Mouse (Mus musculus): ENCODE data around the gene Spaca4. TPM values are rescaled to one million over a fixed set of nuclear protein-coding genes. Genes with fewer than 3 reads are reported as not detected.

Spaca4 gene
- polyA plus RNA-seq, 1 experiment, result not detected

DNA sequence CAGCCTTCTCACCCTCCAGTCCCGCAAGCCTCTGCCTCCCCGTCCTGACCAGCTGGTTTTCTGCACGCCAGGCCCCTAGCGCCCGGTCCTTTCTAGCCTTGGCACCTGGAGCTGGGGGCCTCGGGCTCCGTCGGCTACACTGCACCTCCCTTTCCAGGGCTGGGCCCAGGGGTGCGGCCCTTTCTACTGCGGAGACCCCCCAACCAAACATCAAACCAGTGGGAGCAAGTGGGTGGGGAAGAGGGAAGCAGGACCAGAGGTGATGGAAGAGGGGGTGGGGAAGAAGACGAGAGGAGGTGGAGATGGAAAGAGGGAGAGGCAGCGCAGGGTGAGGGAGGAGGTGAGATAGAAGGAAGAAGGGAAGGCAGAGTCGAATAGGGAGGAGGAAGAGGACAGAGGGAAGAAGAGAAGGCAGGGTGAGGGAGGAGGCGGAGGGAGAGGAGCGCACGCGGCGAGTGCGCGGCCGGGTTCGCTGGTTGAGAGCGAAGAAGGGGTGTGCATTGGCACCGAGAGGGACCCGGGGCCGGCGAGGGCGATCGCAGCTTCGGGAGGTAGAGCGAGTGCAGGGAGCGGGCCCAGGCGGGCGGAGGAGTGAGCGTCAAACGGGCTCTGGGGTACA, 26.0 kb downstream of the Spaca4 start, which contains the start of gene Car11:
TSS of gene Car11 (plus strand) at position 321 of the 619 bp plus-strand sequence.
- DNase-seq (ENCODE audit: low spot score), result no peak

DNA sequence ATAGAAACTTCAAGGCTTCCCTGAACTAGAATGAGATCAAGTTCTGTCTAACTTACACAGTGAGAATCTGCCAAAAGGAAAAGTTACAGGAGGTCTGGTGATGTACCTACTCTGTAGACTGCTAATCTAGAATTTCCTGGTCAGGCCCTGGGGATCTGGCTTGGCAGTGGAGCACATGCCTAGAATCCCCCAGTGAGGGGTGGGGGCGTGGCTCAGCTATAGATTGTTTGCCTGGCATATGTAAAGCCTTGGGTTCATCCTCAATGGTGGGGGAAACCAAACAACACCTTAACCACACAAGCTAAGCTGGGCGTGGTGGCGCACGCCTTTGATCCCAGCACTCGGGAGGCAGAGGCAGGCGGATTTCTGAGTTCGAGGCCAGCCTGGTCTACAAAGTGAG, 27.7 kb downstream of the Spaca4 start:
- no peak for DNase-seq (ENCODE audit: low spot score)

DNA sequence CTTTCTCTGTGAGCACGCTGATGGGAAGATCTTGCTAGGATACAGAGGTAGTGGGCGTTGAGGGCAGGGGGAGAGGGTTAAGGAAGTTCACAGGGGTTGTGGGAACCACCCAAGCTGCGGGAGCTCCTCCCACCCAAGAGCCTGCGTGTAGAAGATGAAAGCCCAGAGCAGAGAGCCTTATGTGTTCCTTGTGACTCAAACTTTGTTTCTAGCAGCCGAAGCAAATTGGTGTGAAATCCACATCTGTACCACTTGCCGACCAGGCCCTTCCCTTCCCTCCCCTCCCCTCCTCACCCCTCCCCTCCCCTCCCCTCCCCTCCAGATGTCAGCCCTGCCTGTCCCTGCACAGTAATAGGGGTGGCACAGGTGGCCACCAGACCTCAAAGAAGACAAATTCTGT, 30.5 kb downstream of the Spaca4 start:
- no peak for DNase-seq (ENCODE audit: low spot score)

DNA sequence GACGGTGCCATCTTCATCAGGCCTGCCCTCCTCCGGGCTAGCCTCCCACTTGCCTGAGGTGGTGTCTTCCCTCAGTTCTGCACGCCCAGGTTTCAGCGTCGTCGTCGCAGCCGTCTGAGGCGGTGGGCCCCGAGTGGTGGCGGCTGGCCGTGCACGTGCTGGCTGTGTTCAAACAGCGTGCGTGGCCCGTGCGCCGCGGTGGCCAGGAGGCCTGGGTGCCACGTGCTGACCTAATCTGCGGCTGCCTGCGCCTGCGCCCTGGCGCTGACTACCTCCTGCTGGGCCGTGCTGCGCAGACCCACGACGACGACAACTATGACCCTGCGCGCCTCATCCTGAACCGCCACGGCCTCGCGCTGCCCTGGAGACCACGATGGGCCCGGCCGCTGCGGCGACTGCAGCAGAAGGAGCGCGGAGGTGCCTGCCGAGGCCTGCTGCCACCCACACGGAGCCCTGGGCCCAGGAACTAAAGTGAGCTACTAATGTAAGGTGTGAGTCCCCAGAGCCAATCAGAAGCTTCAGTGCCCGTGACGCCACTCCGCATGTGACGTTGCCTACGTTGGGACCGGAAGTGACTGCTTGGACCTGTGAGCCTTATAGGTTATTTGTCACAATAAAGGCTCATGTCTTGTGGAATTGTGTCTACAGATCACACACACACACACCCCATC, 31.6 kb downstream of the Spaca4 start, which contains the start of gene Sec1:
TSS of gene Sec1 (minus strand) at position 482 of the 671 bp plus-strand sequence.
- DNase-seq (ENCODE audit: low spot score), result no peak

DNA sequence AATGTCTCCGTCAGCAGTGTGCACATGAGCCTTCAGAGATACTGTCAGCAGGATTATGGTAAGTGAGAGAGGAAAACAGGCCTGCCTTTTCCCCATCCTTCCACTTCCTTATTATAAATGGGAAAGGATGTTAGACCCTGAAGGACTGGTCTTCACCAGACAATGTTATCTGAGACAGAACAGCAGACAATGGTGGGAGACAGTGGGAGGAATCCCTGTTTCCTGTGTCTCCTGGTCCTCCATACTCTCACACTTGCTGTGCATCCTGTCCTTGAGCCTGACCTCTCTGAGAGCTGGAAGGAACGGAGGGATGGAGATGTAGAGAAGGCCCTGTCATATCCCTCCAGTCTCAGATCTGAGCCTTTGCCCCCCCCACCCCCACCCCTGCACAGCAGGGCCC, 33.2 kb downstream of the Spaca4 start:
- no peak for DNase-seq (ENCODE audit: low spot score)

DNA sequence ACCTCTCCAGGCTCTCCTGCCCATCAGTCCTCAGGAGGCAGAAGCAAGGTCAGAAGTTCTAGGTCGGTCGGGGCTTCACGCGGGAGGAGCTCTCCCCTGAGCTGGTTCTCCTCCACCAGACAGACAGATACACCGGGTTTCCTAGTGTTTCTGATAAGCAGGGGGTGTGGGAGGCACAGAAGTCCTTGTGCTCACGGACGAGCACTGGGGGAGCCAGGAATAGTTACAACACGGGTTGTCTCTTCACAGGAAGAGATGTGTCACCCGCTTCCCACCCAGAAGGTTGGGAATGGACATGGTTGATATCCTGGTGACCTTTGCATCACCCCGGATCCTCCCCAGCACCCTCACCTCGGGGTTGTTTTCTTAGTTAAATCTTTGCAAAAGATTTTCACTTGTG, 35.8 kb downstream of the Spaca4 start:
- no peak for DNase-seq (ENCODE audit: low spot score)

DNA sequence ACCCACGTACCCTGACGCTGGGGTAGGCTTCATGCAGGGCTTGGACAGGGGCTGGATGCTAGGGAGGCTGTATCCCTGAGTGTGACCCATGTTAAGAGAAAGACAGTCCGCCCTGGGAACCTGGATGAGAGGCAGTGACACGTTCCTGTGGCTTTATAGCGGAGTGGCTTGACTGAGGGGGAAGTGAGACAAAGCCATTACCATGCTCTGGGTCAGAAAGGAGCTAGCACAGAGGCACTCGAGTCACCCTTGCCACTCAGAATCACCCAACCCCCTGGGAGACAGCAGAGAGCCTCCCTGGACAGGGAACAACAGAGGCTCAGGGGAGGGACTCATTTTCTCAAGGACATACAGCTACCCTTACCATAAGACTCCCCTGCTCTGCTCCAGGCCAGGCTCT, 36.5 kb downstream of the Spaca4 start:
- DNase-seq (ENCODE audit: low spot score), result no peak

DNA sequence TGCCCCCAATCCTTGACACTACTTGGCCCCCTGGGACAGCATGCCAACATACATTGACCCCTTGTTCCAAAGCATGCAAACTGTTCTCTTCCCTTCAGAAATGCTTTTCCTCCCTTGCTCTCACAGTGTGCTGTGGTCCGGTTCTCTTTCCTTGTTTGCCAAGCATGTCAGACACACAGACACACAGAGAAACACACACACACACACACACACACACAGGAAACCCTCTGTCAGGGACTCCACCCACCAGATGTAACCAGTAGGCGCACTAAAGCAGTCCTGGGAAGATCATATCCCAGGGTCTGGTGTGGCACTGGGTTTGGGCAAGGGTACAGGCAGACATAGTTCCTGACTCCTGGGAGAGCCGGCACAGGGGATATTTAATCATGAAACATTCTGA, 38.8 kb downstream of the Spaca4 start:
- DNase-seq (ENCODE audit: low spot score), result no peak

DNA sequence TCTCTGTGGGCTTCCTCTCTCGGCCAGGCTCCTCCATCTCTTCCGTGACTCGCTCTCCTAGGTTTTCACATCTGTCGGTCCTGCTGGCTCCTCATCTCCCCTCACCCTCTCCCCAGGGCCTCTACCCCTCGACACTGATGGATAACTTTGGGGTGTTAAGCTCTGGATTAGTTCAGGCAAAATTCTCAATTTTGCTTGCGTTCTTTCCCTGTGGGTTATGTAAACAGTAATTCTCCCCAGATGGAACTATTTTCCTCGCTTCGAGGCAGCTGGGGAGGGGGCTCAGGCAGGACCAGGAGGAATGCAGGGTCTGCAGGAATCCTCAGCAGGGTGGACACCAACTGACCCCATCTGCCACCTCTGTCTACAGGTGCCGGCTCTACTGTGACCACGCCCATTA, 39.8 kb downstream of the Spaca4 start:
- no peak for DNase-seq (ENCODE audit: low spot score)

DNA sequence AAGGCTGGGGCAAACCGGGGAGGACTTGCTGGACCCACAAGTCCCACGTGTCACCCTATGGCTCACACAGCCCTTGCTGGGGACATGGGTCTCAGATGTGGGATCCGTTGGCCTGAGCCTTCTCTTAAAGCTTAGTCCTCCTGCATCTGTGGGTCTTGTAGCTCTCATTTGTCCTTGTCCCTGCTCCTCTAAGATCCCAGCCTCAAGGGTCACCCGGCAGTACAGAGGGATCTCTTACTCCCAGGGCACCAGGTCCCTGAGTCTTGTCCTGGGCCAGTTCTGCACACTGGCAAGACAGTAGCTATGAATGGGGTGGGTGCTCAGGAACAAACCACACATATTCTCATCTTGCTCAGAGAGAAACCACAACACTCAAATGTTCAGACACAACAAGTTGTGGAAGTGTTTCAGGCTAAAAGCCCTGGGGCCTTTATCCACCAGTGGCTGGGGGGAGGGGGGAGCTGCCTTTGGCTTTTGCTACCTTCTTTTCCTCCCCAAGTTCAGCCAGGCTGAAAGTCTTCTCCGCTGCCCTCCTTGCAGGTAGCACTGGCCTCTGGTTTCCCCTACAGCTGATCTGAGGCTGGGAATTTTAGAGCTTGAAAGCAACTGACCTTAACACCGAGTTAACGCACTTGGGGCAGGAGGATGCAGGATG, 42.1 kb downstream of the Spaca4 start, which contains the start of gene Ntn5:
TSS of gene Ntn5 (plus strand) at position 627 of the 655 bp plus-strand sequence.
- no peak for DNase-seq (ENCODE audit: low spot score)

DNA sequence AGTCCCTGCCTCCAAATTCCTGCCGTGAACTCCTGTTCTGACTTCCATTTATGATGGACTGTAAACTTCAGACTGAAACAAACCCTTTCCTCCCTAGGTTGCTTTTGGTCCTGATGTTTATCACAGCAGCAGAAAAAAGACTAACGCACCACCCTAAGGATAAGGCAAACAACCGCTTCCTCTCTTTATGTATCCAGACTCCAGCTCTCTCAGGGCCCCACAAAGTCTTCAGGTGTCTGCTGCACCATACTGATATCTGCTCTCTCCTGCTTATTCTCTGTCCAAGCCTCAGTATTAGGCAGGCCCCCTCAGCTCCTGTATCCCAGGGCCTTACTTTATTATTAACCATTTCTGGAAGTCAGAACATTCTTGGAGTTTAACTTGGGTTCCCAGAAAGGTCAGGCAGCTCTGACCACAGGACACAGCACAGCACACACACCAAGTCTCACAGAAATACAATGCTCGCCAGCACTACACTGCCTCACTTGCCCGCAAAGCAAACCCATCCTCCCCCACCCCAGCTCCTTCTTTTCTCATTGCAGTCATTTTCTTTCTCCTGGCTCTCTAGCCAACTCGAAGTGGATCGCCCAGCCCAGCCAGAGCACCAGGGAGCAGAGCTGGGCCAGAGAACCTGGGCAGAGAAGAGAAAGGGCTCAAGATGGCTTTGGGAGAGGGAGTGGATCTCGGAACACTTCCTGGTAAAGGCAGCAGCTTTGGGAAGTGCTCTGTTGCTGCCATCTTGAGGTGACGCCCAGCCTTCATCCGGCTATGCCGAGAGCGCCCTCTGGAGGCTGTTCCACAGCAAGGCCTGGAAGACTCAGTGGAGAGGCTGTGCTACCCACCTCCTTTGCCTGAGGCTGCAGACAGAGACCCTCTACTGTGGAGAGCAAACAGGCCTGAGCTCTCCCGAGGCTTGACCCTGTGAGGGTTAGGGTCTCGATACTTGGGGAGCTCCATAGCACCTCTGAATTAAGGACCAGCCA, 43.2 kb downstream of the Spaca4 start:
- DNase-seq (ENCODE audit: low spot score), result peak; percentile 73

DNA sequence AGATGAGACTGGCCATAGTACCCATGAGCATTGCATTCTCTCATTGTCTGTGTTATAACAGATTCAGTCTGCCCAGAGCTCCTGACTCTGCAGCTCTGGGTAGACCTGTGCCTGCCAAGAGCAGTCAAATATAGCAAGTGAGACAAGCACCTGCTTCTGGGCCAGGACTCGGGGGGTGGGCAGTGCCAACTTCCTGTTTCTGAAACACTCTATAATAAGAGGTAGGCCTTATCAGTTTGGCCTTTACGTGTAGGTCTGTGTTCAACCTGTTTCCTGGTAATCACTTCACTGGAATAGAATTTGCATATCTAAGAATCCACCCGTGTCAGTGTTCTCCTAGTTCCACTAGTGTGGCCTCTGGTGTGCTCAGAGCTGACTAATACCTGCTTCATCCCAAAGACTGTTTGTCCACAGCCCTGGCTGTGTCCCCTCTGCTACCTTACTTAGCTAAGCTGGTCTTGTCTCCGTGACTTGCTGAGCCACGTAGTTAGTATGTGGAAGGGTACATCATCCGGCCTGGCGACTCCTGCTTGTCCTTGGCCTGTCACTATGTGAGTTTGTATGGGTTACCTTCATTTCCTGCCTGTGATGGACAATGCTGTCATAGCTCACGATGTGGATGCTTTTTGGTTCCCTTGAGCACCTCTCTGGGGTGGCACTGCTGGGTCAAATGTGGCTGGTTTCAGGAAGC, 44.4 kb downstream of the Spaca4 start:
- no peak for DNase-seq (ENCODE audit: low spot score)

DNA sequence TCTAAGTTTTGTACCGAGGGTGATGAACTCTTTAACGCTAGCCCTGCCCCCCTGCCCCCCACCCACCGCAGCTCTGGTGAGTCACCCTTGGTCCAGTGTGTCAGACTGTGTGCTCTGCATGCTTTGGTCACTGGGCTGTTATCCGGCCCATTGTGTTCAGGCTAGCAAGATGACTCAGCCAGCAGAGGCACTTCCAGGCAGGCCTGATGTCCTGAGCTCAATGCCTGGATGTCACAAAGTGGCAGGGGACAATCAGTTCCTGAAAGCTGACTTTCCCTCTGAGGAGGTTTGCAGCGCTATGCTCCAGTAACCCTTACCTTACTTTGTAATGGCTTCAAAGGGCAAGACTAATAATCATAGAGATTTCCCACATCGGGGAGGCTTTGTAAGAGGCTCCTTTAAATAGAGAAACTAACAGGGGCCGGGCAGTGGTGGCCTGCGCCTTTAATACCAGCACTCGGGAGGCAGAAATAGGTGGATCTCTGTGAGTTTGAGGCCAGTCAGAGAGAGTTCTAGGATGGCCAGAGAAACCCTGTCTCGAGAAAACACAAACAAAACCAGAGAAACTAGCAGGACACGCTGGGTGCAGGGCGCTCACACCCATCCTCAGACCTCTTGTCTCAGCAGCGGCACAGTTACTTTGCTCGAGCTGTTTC, 45.5 kb downstream of the Spaca4 start:
- DNase-seq (ENCODE audit: low spot score), result no peak

DNA sequence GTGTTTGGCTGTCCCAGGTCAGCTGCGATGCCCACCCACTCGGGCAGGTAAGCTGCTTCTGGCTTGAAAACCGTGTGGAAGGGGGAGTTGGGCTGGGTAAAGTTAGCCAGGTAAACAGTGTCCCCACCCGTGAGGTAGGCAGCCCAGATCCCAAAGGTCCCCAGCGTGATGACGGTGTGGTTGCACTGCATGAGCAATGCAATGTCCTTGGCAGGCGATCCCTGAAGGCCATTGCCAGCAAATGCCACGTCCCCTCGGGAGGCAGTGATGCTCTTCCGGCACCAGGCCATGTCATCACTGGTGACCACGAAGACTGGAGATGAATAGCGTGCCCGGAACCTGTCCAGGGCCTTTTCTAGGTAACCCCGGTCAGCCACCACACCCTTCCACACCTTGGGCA, 47.1 kb downstream of the Spaca4 start:
- no peak for DNase-seq (ENCODE audit: low spot score)

DNA sequence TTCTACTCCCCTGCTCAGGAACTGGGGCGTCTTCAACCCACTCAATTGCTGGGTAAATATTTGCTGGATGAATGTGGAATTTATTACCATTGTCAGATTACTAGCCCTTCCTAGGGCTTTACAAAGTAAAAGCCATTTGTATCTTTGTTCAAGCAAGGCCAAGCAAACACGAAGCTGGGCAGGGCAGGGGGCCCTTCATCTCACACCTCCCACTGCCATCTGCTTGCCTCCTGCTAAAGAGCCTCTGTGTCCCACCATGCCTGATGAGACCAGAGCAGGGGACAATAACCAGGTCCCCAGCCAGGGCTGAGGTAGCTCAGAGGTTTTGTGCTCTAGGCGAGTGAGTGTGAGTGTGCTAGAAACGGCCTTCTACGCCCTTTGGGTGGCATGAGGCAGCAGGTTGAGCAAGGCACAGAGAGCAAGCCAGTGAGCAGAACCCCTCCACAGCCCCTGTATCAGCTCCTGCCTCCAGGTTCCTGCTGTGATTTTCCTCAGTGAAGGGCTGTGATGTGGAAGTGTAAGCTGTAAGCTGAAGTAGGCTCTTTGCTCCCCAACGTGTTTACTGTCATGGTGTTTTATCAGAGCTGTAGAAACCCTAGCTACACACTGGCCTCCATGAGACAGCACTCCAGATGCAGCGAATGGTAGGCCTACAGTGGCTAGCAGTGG, 47.9 kb downstream of the Spaca4 start:
- DNase-seq (ENCODE audit: low spot score), result no peak

Other genes with a start within 250 kb of the Spaca4 start
- 0.43 and 0.56 TPM in 2 replicates for gene Tulp2, start 243.9 kb downstream of the Spaca4 start, polyA plus RNA-seq (2012; rRNA removed)
- 0.29 and 0.31 TPM in 2 replicates for gene Gm45808, start 239.0 kb downstream of the Spaca4 start, polyA plus RNA-seq (2012; rRNA removed)
- gene Dhdh, start 237.0 kb downstream of the Spaca4 start, polyA plus RNA-seq (2012; rRNA removed), result 5.7 and 7.7 TPM in 2 replicates
- gene Nucb1, start 215.4 kb downstream of the Spaca4 start, polyA plus RNA-seq (2012; rRNA removed), result 225 and 264 TPM in 2 replicates
- gene Ppp1r15a, start 199.5 kb downstream of the Spaca4 start, polyA plus RNA-seq (2012; rRNA removed), result 27.8 and 30.5 TPM in 2 replicates
- gene Plekha4, start 199.5 kb downstream of the Spaca4 start, polyA plus RNA-seq (2012; rRNA removed), result 11.7 and 14.3 TPM in 2 replicates
- gene Hsd17b14, start 170.9 kb downstream of the Spaca4 start, polyA plus RNA-seq (2012; rRNA removed), result 23.3 and 24.5 TPM in 2 replicates
- gene Bcat2, start 155.7 kb downstream of the Spaca4 start, polyA plus RNA-seq (2012; rRNA removed), result 48.1 and 58.5 TPM in 2 replicates
- gene Fgf21, start 110.3 kb downstream of the Spaca4 start, polyA plus RNA-seq (2012; rRNA removed), result not detected in 2 replicates
- 0.04 TPM in 1 of 2 replicates, not detected in the other for gene Fut1, start 108.5 kb downstream of the Spaca4 start, polyA plus RNA-seq (2012; rRNA removed)
- 0.23 and 0.27 TPM in 2 replicates for gene Izumo1, start 104.0 kb downstream of the Spaca4 start, polyA plus RNA-seq (2012; rRNA removed)
- gene Rasip1, start 98.3 kb downstream of the Spaca4 start, polyA plus RNA-seq (2012; rRNA removed), result 7.3 and 11.8 TPM in 2 replicates
- 8.4 and 11.3 TPM in 2 replicates for gene Mamstr, start 85.8 kb downstream of the Spaca4 start, polyA plus RNA-seq (2012; rRNA removed)
- gene Fut2, start 59.4 kb downstream of the Spaca4 start, polyA plus RNA-seq (2012; rRNA removed), result 1.8 and 3.3 TPM in 2 replicates
- gene Ntn5, start 41.8 kb downstream of the Spaca4 start, polyA plus RNA-seq (2012; rRNA removed), result 0.06 and 0.08 TPM in 2 replicates
- 0.09 and 0.14 TPM in 2 replicates for gene Sec1, start 31.4 kb downstream of the Spaca4 start, polyA plus RNA-seq (2012; rRNA removed)
- 25.0 and 29.8 TPM in 2 replicates for gene Car11, start 26.0 kb downstream of the Spaca4 start, polyA plus RNA-seq (2012; rRNA removed)
- gene Dbp, start 20.7 kb downstream of the Spaca4 start, polyA plus RNA-seq (2012; rRNA removed), result 335 and 503 TPM in 2 replicates
- gene Rpl18, start 10.4 kb downstream of the Spaca4 start, polyA plus RNA-seq (2012; rRNA removed), result 594 and 906 TPM in 2 replicates
- 22.1 and 25.6 TPM in 2 replicates for gene Sphk2, start 7.8 kb downstream of the Spaca4 start, polyA plus RNA-seq (2012; rRNA removed)
- gene Fam83e, start 4.6 kb downstream of the Spaca4 start, polyA plus RNA-seq (2012; rRNA removed), result 1.3 and 1.5 TPM in 2 replicates
- 2.5 and 2.9 TPM in 2 replicates for gene Lmtk3, start 57.9 kb upstream of the Spaca4 start, polyA plus RNA-seq (2012; rRNA removed)
- 1.3 and 1.5 TPM in 2 replicates for gene Sult2b1, start 58.9 kb upstream of the Spaca4 start, polyA plus RNA-seq (2012; rRNA removed)
- gene Cyth2, start 88.8 kb upstream of the Spaca4 start, polyA plus RNA-seq (2012; rRNA removed), result 61.5 and 68.7 TPM in 2 replicates
- 0.25 and 0.35 TPM in 2 replicates for gene Kcnj14, start 99.0 kb upstream of the Spaca4 start, polyA plus RNA-seq (2012; rRNA removed)
- 11.7 and 12.2 TPM in 2 replicates for gene Grwd1, start 105.1 kb upstream of the Spaca4 start, polyA plus RNA-seq (2012; rRNA removed)
- gene Kdelr1, start 147.0 kb upstream of the Spaca4 start, polyA plus RNA-seq (2012; rRNA removed), result 221 and 243 TPM in 2 replicates
- gene Grin2d, start 152.6 kb upstream of the Spaca4 start, polyA plus RNA-seq (2012; rRNA removed), result 1.6 and 2.4 TPM in 2 replicates
- 0.10 TPM in 1 of 2 replicates, not detected in the other for gene Syngr4, start 170.9 kb upstream of the Spaca4 start, polyA plus RNA-seq (2012; rRNA removed)
- gene Tmem143, start 171.1 kb upstream of the Spaca4 start, polyA plus RNA-seq (2012; rRNA removed), result 23.7 and 24.3 TPM in 2 replicates
- gene Emp3, start 195.6 kb upstream of the Spaca4 start, polyA plus RNA-seq (2012; rRNA removed), result 213 and 219 TPM in 2 replicates
- gene Ccdc114, start 198.3 kb upstream of the Spaca4 start, polyA plus RNA-seq (2012; rRNA removed), result 3.4 and 3.5 TPM in 2 replicates

Measured in urinary bladder, adult 2 months (tissue).